Mouse (Mus musculus) right cerebral cortex, postnatal 14 days (tissue): Measurements from ENCODE around the gene Acer2.

Experiments used
- DNase-seq: peaks from one replicate; pipeline ENCODE4 v3.0.0; 2022

Gene Acer2

DNA sequence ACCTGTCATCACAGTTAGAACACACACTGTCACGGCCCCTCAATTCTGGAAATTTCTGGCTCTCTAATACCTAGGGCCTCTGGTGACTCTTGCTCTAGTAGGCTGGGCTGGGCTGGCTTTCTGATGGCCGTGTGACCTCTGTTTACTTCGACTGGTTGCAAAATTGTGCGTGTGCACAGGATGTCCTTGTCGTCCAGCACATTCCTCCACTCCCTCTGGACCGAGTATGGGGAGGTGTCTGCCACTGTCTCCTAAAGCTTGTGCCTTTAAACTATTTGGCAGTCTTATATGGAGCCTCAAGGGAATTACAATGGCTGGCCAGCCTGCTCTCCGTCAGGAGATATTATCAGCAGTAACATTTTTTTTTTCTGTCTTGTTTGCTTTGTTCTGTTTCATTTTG lies 23.2 kb downstream of the Acer2 start:
- DNase-seq, result no peak

DNA sequence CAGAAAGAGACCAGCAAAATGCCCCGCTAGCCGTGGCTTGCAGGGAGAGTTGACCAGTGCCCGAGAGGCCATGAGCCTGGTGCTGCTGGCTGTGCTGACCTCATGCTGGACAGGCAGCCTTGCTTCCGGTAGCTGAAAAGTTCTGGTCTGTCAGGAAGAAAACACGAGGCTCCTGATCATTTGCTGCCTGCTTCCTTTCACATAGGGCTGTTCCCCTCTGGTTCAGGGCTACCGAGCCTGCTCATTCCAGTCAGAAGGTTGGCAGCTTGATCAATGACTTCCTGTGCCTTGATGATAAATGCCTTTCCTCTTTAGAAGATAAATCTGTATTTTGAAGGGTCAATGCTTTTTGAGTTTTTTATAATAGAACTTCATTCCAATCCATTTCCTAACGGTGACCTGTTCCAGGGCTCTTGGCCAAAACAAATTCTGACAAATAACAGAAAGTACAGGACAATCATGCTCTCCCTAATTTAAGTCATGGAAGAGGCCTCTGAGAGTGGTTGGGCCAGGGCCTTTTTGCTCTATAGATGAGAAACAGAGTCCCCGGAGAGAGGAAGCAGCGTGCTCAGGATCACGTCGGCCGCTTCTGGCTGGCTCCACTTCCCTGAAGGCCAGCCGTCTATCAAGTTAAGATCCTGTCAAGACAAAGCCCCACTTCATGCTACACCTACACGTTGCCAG lies 24.7 kb downstream of the Acer2 start:
- no peak for DNase-seq

DNA sequence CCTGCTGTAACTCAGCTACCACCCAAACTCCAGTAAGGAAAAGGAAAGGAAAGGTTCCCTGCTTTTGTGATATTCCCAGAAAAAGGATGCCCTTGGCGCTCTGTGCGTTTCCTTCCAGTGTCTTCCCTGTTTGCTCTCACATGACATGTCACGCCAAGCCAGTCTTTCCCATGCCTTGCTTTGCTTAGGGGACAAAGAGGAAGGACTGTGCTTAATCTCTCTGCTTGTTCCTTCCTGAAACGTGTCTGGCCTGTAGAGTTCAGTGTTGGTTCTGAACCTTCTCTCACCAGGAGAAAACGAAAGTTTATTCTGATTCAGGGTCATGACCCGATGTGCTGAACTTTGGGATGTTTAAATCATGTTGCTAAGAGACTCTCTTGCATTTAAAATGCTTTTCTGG lies 28.2 kb downstream of the Acer2 start:
- no peak for DNase-seq

DNA sequence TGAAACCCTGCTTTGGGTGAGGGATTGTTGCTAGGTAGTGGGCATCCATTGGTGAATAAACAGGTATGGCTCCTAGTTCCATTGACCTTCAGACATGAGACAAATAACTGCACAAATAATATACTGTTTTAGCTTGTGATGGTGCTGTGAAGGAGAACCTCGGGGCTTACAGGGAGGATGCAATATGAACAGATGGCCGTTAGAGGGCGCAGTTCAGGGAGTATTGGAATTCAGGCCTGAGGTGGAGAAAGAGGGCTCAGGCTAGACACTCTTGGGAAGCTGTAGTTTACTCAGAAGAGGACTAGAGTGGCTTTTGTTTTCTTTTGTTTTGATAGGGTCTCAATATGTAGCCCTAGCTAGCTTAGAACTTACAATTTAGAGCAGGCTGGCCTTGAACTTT lies 30.8 kb downstream of the Acer2 start:
- no peak for DNase-seq

DNA sequence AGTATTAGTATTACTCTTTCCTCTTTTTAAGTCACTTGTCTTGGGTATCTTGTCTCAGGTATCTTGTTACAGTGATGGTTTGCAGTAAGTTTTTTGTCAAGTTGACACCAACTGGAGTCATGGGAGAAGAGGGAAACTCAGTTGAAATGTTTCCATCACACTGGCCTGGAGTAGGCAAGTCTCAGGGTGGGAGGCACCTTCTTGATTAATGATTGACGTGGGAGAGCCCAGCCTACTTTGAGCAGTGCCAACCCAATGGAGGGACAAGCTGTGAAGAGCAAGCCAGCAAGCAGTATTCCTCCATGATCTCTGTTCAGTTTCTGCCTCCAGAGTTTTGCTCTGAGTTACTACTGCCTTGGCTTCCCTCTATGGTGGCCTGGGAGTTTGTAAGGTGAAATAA lies 31.7 kb downstream of the Acer2 start:
- no peak for DNase-seq

DNA sequence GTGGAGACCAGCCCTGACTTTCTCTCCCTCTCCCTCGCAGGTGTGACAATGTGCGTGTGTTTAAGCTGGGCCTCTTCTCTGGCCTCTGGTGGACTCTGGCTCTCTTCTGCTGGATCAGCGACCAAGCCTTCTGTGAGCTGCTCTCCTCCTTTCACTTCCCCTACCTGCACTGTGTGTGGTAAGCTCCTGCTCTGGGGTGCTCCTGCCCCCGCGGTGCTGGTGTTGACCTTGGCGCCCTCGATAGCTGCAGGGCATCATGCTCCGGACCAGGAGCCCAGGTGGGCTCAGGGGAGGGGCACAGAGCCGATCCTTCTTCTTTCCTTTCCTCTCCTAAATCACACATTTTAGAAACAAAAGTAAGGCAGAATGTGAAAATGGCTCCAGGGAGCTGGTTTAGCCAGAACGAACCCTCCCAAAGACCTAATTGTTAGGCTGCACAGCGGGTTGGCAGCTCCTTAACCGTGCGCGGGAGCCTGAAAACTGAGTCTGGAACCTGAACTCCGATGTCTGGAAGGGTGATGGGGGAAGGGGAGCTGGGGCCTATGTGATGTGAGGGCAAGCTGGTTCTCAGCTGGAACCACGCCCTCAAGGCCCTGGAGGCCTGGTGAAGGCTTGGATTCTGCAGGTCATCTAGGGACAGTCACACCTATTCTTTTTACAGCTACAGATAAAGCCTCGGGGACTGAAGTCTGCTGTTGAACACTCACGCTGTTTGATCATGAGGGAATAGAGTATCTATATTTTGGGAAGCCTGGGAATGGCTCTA lies 37.6 kb downstream of the Acer2 start:
- DNase-seq, result no peak

DNA sequence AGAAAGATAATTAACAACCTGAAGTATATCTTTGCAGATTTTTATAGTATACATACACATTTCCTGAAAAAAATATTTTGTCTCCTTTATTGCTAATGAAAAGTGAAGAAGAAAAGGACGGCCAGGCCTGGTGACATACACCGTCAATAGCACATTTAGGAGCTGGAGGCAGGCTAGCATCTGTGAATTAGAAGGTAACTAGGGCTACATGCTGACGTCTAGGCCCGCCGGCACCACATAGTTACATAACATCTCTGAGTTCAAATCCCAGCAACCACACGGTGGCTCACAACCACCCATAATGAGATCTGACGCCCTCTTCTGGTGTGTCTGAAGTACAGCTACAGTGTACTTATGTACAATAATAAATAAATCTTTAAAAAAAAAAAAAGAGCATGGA lies 38.6 kb downstream of the Acer2 start:
- no peak for DNase-seq

DNA sequence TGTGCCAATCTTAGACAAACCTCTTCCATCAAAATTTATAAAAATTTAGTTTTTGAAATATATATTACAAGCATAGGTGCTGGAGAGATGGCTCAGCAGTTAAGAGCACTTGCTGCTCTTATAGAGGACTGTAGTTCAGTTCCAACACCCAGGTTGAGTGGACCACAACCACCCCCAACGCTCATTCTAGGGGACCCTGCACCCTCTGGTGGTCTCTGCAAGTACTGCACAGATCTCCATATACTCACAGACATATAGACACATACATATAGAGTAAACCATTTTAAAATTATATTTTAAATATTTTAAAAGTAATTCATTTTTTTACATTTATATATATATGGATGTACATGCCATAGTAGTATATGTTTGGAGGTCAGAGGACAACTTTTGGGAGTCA lies 41.9 kb downstream of the Acer2 start:
- DNase-seq, result no peak

DNA sequence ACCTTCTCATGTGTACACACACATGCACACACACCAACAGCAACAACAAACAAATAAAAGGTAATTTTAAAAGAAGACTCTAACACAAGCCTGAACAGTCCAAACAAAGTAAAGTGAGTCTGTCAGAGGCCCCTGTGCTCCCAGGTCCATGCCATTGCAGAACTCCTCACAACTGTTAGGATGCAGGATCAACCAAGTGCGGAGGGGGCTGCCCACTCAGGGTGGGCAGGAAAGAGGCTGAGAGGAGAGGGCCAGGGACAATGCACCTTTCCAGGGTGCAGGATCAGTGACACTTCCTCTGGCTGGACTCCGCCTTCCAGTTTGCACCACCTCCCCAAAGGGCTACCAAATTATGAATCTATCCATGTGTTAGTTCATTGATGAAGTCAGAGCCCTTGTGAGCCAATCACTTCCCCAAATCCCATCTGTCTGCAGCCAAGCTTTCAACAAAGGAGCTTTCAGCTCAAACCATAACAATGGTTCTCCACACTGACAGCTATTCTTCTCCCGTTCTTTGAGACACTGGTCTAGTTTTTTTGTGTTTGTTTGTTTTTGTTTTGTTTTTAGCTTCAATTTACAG lies 49.4 kb downstream of the Acer2 start:
- DNase-seq, result no peak

DNA sequence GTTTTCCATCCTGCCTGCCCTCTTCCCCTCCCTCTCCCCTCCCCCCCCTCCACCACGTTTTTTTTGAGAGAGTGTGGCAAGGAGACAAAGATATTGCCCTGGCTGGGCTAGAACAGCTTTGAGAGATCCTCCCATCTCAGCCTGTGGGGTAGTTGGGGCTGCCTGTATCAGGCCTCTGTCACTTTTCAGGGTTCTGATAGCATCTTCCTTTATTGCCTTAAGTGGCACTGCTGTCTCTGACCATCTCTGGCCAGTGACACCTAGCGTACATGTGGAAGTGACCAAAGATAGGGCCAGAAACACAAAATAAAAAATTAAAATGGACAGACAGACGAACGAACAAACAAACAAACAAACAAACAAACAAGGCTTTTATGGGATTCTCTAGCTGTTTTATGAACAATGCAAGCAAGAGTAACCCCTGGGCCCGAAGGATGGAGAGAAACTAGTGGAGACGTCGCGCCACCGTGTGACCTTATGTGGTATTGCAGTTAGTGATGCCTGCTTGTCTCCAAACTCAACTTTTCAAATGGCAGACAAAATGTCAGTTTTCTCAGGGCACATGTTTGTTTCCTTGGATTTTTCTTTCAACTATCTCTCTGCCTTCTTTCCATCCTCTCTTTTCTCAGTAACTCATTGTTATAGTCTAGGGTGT lies 50.7 kb downstream of the Acer2 start:
- peak; percentile 87 for DNase-seq

DNA sequence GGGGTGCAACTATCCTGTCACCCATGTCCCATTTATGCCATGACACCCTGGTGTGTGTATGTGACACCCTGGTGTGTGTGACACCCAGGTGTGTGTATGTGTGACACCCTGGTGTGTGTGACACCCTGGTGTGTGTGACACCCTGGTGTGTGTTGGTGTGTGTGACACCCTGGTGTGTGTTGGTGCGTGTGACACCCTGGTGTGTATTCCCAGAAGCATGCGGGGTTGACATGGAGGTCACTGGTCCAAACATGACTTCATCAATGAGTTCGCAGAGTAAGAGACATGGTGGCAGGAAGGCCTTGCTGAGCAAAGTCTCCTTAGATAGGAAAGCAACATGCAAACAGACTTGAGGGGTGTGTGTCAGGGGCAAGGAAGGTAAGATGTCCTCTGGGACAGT lies 52.8 kb downstream of the Acer2 start:
- DNase-seq, result no peak

DNA sequence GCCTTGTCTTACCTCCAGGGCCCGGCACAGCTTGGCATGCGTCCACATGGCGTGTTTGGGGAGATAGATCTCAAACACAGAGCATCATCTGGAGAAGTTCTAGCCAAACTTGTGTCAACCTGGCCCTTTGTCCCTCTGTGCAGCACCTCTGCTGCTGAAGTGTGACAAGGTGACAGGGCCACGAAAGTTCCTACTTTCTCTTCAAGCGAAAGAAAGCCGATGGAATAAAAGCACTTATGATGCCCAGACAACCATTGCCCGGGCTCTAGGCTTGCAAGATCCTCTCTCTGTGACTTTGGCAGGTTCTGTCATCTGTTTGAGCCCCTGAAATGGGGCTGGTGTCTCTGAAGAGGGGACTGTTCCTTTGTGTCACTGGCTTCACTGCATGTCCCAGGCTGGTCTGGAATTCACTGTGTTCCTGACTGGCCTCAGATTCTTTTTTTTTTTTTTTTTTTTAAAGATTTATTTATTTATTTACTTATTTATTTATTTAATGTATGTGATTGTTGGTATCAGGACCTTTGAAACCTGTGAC lies 56.0 kb downstream of the Acer2 start:
- no peak for DNase-seq

DNA sequence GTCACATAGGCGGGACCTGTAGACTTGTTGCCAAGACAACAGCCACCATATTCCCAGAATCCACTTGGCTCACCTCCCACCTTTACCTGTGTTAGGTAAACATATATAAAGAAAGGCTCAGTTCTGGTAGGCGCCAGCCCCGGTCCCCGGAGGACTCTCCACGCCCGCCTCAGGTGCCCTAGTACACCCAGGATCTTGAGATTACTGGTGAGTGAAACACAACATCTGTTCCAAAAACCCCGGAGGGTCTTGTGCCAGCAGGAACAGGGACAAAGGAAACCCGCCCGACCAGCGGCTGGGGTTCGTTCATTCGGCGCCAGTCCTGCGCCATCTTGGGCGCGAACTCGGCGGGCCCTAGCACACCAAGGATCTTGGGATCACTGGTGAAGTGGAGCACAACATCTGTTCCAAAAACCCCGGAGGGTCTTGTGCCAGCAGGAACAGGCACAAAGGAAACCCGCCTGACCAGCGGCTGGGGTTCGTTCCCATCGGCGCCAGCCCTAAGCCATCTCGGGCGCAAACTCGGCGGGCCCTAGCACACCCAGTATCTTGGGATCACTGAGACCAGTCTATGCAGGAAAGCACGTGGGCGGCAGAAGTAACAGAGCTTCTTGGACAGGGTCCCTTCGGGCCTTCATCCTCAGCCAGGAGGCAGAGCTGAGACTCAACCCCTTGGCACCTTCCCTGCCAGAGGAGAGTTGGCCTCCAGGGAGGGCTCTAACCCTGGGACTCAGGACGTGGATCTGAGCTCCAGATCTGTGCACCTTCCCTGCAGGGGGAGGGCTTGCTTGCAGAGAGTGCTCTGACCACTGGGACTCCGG lies 56.6 kb downstream of the Acer2 start:
- DNase-seq, result peak; percentile 23

DNA sequence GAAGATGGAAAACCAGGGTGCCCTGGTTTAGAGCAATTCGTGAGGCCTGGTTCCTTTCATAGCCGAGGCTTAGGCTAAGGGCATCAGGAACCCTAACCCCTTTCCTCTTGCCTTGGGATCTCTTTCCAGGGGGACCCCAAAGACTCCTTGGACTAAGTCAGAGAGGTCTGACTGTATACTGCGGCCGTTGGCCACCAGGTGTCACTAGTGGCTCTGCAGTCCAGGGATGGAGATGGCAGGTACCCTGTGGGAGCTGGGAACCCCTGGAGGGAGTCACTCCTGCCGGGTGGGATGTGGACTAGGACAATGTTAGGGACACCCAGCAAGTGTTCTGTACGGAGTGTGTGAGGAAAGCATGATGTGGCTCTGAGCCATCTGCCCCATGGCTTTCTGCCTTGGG lies 58.8 kb downstream of the Acer2 start:
- no peak for DNase-seq

DNA sequence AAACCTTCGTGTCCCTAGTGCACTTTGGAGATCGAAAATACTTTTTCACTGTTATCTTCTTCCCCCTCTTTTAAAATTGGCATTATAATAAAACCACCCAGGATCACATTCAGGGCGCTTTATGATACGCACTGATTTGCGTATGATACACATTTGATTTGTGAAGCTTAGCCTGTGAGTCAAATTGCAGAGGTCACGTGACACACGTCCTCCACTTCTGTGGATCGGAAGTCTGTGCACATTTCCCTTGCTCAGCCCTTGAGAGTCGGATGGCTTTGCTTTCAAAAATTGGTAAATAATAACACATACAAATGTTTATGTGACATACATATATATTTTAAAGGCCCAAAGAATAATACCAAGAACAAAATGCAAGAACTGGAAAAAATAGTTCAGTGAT lies 62.0 kb downstream of the Acer2 start:
- DNase-seq, result no peak

DNA sequence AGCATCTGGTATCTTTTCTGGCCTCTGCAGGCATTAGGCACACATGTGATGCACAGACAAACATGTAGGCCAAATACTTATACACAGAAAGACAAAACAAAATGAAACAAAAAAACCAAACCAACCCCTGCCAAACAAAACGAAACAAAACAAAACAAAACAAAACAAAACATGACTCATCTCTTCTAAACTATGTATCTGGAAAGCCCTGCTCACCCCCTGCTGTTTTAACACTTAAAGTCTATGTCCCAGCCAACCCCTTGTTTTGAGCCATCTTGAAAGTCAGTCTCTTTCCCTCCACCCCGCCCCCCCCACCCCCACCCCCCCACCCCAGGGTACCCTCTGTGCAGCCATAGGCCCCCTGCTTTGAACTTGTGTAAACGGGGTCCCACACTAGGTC lies 62.5 kb downstream of the Acer2 start:
- DNase-seq, result no peak

DNA sequence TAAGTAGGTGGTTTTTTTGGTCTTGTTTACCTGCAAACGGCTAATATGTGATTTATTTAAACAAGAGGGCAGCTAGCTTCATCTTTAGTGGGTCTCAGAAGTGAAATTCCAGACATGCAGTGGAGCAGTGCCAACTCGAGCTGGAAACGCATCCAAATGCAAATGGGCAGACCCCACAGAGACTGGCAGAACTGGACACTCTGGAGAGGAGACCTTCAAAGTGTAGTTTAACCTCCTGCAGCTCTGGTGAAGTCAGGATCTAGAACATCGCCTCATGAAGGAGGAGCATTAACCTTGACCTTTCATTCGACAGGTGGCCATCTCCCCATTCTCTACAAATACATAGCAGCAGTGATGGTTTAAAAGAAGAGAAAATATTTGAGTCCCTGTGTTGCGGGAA lies 68.5 kb downstream of the Acer2 start:
- no peak for DNase-seq

DNA sequence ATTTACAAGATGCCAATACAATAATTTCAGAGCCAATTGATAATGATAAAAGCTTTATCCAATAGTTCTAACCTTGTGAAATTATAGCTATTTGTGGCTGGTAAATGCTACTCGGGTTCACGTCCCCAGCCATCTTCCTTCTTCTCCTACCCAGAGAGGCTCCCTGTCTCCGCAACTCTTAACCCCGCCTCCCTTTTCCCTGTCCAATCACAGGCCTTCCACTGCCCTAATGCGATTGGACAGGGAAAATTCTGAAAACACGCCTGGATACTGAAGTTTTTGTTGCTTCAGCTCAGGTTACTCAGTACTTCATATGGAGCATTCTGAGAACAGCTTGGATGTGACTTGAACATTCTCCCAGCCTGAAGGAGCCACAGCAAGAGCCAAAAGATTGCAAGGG lies 69.1 kb downstream of the Acer2 start:
- no peak for DNase-seq

DNA sequence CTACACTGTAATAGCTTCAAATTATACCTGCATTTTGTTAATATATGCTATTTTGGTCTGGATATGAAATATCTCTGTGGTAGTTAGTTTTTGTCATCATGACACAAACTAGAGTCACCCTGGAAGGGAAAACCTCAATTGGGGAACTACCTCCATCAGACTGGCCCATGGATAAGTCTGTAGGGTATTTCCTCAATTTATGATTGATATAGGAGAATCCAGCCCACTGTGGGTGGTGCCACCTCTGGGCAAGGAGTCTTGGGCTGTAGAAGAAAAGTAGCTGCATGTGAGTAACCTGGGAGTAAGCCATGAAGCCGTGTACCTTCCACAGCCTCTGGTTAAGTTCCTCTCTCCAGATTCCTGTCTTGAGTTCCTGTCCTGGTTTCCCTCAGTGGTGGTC lies 74.6 kb downstream of the Acer2 start:
- no peak for DNase-seq

DNA sequence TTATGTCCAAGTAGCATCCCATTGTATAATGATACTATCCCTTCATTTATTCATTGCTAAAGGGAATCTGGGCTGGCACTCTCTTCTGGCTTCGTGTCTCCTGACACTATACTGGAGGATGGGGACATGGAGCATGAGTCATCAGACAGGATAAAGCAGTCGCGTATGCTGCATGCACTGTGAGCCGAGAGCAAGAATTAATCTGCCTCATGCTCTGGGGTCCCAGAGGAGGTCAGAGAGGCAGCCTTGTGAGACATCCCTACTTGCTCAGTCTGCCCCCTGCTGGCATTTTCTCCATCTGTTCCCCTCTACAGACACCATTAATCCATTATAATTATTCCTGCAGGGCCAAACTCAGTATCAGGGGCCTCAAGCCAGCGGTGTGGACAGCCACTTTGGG lies 79.3 kb downstream of the Acer2 start:
- no peak for DNase-seq

DNA sequence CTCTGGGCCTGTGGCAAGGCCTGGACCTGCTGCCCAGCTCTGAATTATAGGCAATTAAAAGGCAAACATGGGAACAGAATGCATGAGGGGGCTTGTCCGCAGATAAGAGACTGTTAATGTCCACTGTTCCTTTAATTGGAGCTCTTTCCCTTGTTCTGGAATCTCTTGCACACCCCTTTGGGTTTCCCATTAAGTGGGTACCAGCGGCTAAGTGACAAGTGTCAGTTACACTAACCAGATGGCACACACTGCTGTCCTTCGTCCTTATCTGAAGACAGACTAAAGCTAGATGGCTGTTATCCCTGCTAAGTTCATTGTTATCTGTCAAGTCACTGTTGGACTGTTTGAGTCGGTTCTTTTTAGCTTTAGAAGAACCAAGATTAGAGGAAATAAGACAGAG lies 81.3 kb downstream of the Acer2 start:
- no peak for DNase-seq

DNA sequence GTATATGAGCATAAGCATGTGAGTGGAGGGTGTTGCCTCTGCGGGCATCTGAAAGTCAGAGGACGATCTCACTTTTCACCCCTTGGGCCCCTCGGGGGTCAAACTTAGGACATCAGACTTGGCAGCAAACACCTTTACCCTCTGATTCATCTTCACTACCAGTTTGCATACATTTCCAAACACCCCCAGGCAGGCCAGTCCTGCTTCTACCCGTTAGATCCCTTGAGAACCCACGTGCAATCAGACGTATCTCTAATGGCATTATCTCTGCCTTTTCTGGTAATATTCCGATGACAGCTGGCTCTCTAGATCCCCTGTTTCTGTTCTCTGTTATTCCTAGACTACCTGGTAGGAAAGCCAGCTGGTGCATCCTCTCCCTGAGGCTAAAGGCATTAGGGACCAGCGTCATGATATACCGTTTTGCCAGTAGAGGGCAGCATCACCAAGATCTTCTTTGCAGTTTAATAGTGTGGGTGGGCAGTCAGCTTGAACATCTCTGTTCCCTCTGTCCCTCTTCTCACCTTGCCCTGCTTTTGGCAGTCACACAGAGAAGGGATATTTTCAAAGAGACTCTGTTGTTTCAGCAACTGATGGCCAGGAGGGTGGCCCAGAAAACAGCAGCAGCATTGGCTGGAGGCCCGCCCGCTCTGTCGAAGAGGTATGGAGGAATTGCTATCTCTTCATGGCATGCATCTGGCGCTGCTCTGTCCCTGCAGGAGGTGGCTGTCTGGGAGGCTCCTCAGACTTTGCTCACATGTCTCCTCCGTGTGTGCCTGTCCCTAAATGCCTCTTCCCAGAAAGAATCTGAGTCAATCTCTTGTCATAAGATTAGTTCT lies 83.6 kb downstream of the Acer2 start:
- peak; percentile 59 for DNase-seq
